Mouse (Mus musculus): ENCODE results near the gene Psmb2. TPM values are rescaled to one million over a fixed set of nuclear protein-coding genes. Genes with fewer than 3 reads are reported as not detected.

Gene Psmb2
- 100 to 1,000 TPM; 372 to 427 TPM for polyA plus RNA-seq (2017; shearing (Covaris generic))

- ATAC-seq = peak; percentile 98
These were observed at the start of gene Psmb2 for GRCm38 (mm10) chr4:126677054-126678003. TSS of gene Psmb2 (plus strand) at chr4:126677630.

- no peak for ATAC-seq
These were observed 45.5 kb upstream of the Psmb2 start for GRCm38 (mm10) chr4:126631922-126632321.

- no peak for ATAC-seq
These were observed 44.8 kb upstream of the Psmb2 start for GRCm38 (mm10) chr4:126632668-126633067.

GRCm38 (mm10) chr4:126636330-126636729 is 41.1 kb upstream of the Psmb2 start:
- no peak for ATAC-seq

GRCm38 (mm10) chr4:126637446-126637845 is 40.0 kb upstream of the Psmb2 start:
- ATAC-seq = no peak

- no peak for ATAC-seq
These were observed 38.1 kb upstream of the Psmb2 start for GRCm38 (mm10) chr4:126639339-126639738.

GRCm38 (mm10) chr4:126641901-126642300 is 35.5 kb upstream of the Psmb2 start:
- no peak for ATAC-seq

- no peak for ATAC-seq
These were observed 33.6 kb upstream of the Psmb2 start for GRCm38 (mm10) chr4:126643815-126644214.

GRCm38 (mm10) chr4:126644333-126644963 is 33.0 kb upstream of the Psmb2 start:
- no peak for ATAC-seq

- no peak for ATAC-seq
These were observed 29.2 kb upstream of the Psmb2 start for GRCm38 (mm10) chr4:126647996-126648910.

- ATAC-seq = no peak
These were observed 24.3 kb upstream of the Psmb2 start for GRCm38 (mm10) chr4:126653148-126653547.

GRCm38 (mm10) chr4:126655356-126655755 is 22.1 kb upstream of the Psmb2 start:
- no peak for ATAC-seq

- ATAC-seq = no peak
These were observed 16.2 kb upstream of the Psmb2 start for GRCm38 (mm10) chr4:126661249-126661648.

GRCm38 (mm10) chr4:126667075-126667474 is 10.4 kb upstream of the Psmb2 start:
- ATAC-seq = no peak

- no peak for ATAC-seq
These were observed 4.9 kb downstream of the Psmb2 start for GRCm38 (mm10) chr4:126682298-126682697.

GRCm38 (mm10) chr4:126683084-126683483 is 5.7 kb downstream of the Psmb2 start:
- ATAC-seq = peak; percentile 93

- no peak for ATAC-seq
These were observed 12.0 kb downstream of the Psmb2 start for GRCm38 (mm10) chr4:126689457-126689856.

GRCm38 (mm10) chr4:126693021-126693420 is 15.6 kb downstream of the Psmb2 start:
- no peak for ATAC-seq

- no peak for ATAC-seq
These were observed 19.5 kb downstream of the Psmb2 start for GRCm38 (mm10) chr4:126696908-126697307.

GRCm38 (mm10) chr4:126706630-126707438 is 29.4 kb downstream of the Psmb2 start:
- no peak for ATAC-seq

GRCm38 (mm10) chr4:126707439-126707826 is 30.0 kb downstream of the Psmb2 start:
- no peak for ATAC-seq

GRCm38 (mm10) chr4:126732111-126732510 is 54.7 kb downstream of the Psmb2 start:
- no peak for ATAC-seq

Data from activated CD4-positive, CD25-positive, alpha-beta regulatory T cell, adult 4 months (primary cell).